8 mouse cellular contexts compared by ENCODE assay signal in genomic region chr2:168955850-168956346, GRCm38 (mm10). TPM values are rescaled to one million over a fixed set of nuclear protein-coding genes. Genes with fewer than 3 reads are reported as not detected.
DNase-seq lines count a peak whose midpoint lies in the region; ATAC-seq and TF ChIP-seq lines count a peak whose summit lies in the region.

No protein-coding gene starts in this region.

- WGBS in embryonic facial prominence, embryonic 15.5 days = 46% methylated on average over 10 of the region's 10 CpGs
- 44% methylated on average over 10 of the region's 10 CpGs for WGBS in intestine, embryonic 15.5 days
- 54% methylated on average over 10 of the region's 10 CpGs for WGBS in midbrain, embryonic 11.5 days

- H3K4me1 ChIP-seq in E14TG2a.4 (replicated peaks; ENCODE audit: low read depth, low read length) = peaks cover 73% of the 10 kb centered on the region
- H3K4me1 ChIP-seq in embryonic facial prominence, embryonic 15.5 days = peaks cover 26% of the 10 kb centered on the region
- peaks cover 8% of the 10 kb centered on the region; the same call in 1 of the 2 replicates for H3K4me1 ChIP-seq in intestine, embryonic 15.5 days (replicated peaks)
- peaks cover 8% of the 10 kb centered on the region for H3K4me1 ChIP-seq in midbrain, embryonic 11.5 days (ENCODE audit: control insufficient read depth, insufficient read depth, low read length)

- no peak for ATAC-seq in embryonic facial prominence, embryonic 15.5 days (ENCODE audit: insufficient number of reproducible peaks, low FRiP score, low TSS enrichment, low read depth)
- ATAC-seq in intestine, embryonic 15.5 days = peak; percentile 63
- ATAC-seq in midbrain, embryonic 11.5 days (ENCODE audit: low FRiP score) = 0 out of 2 replicates have a peak, but pooled peaks have one; percentile 17

- intact Hi-C loops in gastrocnemius, adult 2 months (cut with DNase I) = no loop called here

- H3K9ac ChIP-seq in embryonic facial prominence, embryonic 15.5 days = no peak overlapping the region
- H3K9ac ChIP-seq in intestine, embryonic 15.5 days = peak overlapping the region; percentile 90; the same call in 1 of the 2 replicates
- peak overlapping the region; percentile 93 for H3K9ac ChIP-seq in midbrain, embryonic 11.5 days (ENCODE audit: low read length)

- H3K9me3 ChIP-seq in E14TG2a.4 (ENCODE audit: low read length) = no peaks in the 10 kb centered on the region
- H3K9me3 ChIP-seq in embryonic facial prominence, embryonic 15.5 days (replicated peaks) = no peaks in the 10 kb centered on the region
- H3K9me3 ChIP-seq in intestine, embryonic 15.5 days = no peaks in the 10 kb centered on the region
- no peaks in the 10 kb centered on the region for H3K9me3 ChIP-seq in midbrain, embryonic 11.5 days (ENCODE audit: control insufficient read depth, low read length)

- H3K36me3 ChIP-seq in E14TG2a.4 (ENCODE audit: insufficient read depth, low read length) = peaks cover 43% of the 10 kb centered on the region
- peaks cover 11% of the 10 kb centered on the region for H3K36me3 ChIP-seq in embryonic facial prominence, embryonic 15.5 days
- H3K36me3 ChIP-seq in intestine, embryonic 15.5 days = 0 out of 2 replicates have a peak, but pooled peaks cover 9% of the 10 kb centered on the region
- H3K36me3 ChIP-seq in midbrain, embryonic 11.5 days (ENCODE audit: control insufficient read depth, insufficient read depth, low read length) = 0 out of 2 replicates have a peak, but pooled peaks cover 3% of the 10 kb centered on the region

- H3K4me2 ChIP-seq in embryonic facial prominence, embryonic 15.5 days (replicated peaks) = peak overlapping the region; percentile 86
- peak overlapping the region; percentile 87 for H3K4me2 ChIP-seq in intestine, embryonic 15.5 days (replicated peaks)
- peak overlapping the region; percentile 95 for H3K4me2 ChIP-seq in midbrain, embryonic 11.5 days

- no peak for DNase-seq in gastrocnemius, adult 2 months
- no peak for DNase-seq in gastrocnemius, adult 8-10 months (ENCODE audit: low spot score in 2 of 2)
- peak; percentile 82 for DNase-seq in midbrain, embryonic 11.5 days (ENCODE audit: low spot score, missing footprints)
- DNase-seq in gastrocnemius, postnatal 10 days = no peak
- DNase-seq in adipocyte (ENCODE audit: low spot score) = no peak

- H3K27ac ChIP-seq in gastrocnemius, adult 2 months = peak overlapping the region; percentile 89
- H3K27ac ChIP-seq in embryonic facial prominence, embryonic 15.5 days (replicated peaks) = peak overlapping the region; percentile 87
- H3K27ac ChIP-seq in intestine, embryonic 15.5 days = peak overlapping the region; percentile 87
- no peak overlapping the region for H3K27ac ChIP-seq in midbrain, embryonic 11.5 days (ENCODE audit: low read depth, low read length)

- peak overlapping the region; percentile 93 for H3K4me3 ChIP-seq in gastrocnemius, adult 2 months
- peak overlapping the region; percentile 100 for H3K4me3 ChIP-seq in E14TG2a.4 (replicated peaks; ENCODE audit: low read length)
- peak overlapping the region; percentile 80 for H3K4me3 ChIP-seq in embryonic facial prominence, embryonic 15.5 days (replicated peaks)
- peak overlapping the region; percentile 83 for H3K4me3 ChIP-seq in intestine, embryonic 15.5 days (replicated peaks)
- H3K4me3 ChIP-seq in midbrain, embryonic 11.5 days (ENCODE audit: low read depth, low read length) = peak overlapping the region; percentile 88

- TF ChIP-seq CTCF in gastrocnemius, adult 2 months (IDR thresholded peaks at IDR 0.05) = no peak
- no peak for TF ChIP-seq CTCF in E14TG2a.4 (conservative IDR thresholded peaks at IDR 0.05; ENCODE audit: low read length)

- H3K27me3 ChIP-seq in E14TG2a.4 (ENCODE audit: insufficient read depth, low read length) = no peaks in the 10 kb centered on the region
- H3K27me3 ChIP-seq in embryonic facial prominence, embryonic 15.5 days = no peaks in the 10 kb centered on the region
- H3K27me3 ChIP-seq in intestine, embryonic 15.5 days (replicated peaks) = no peaks in the 10 kb centered on the region
- no peaks in the 10 kb centered on the region for H3K27me3 ChIP-seq in midbrain, embryonic 11.5 days (ENCODE audit: control insufficient read depth, insufficient read depth, low read length)

RNA-seq across cellular contexts. Expression of gene Zfp64, which starts 0.5 kb away (rescaled TPM):
- 1 to 10 TPM; 7.6 to 8.4 TPM for total RNA-seq in gastrocnemius, adult 2 months (2021)
- total RNA-seq in gastrocnemius, adult 8-10 months (2022) = 10 to 100 TPM in 1 of 4 experiments, 1 to 10 TPM in 3; 6.8 to 10.1 (median 7.4) TPM
- 55.8 and 59.2 TPM in 2 replicates for polyA plus RNA-seq in embryonic facial prominence, embryonic 15.5 days (2015; fragmentation: Nextera tagmentation; extraction: Ambion mirVana)
- 29.3 and 31.9 TPM in 2 replicates for polyA plus RNA-seq in intestine, embryonic 15.5 days (2015; fragmentation: Nextera tagmentation; extraction: Ambion mirVana)
- polyA plus RNA-seq in midbrain, embryonic 11.5 days (2014; fragmentation: Nextera tagmentation; extraction: Ambion mirVana) = 35.6 and 39.4 TPM in 2 replicates
- total RNA-seq in gastrocnemius, postnatal 10 days (2021) = 10 to 100 TPM in 1 of 2 experiments, 1 to 10 TPM in 1; 9.0 to 10.8 TPM
